Mouse (Mus musculus): ENCODE data around the gene H2afx. TPM values are rescaled to one million over a fixed set of nuclear protein-coding genes. Genes with fewer than 3 reads are reported as not detected.
A peak's percentile ranks its signal among the peaks of the same experiment; 100 is the strongest.
"Not testable (repeated sequence)": the region's sequence is repeated elsewhere in the genome, so short reads cannot be mapped to it uniquely, and the experiment has no call there.

Gene H2afx
- polyA plus RNA-seq, 1 experiment from 2014 or later = 346 TPM

- H3K4me2 ChIP-seq (replicated peaks; ENCODE audit: low read depth, low read length); H3K4me3 ChIP-seq (ENCODE audit: low read depth, low read length); DNase-seq (ENCODE audit: low spot score); H3K27me3 ChIP-seq (ENCODE audit: control insufficient read depth, insufficient read depth, low read length); ATAC-seq (ENCODE audit: low FRiP score); H3K9me3 ChIP-seq (ENCODE audit: control insufficient read depth, low read length); H3K36me3 ChIP-seq (ENCODE audit: control insufficient read depth, insufficient read depth, low read length); H3K27ac ChIP-seq (ENCODE audit: low read depth, low read length); H3K9ac ChIP-seq (ENCODE audit: low read depth, low read length): not testable (repeated sequence)
- WGBS = 79% methylated on average over 4 of the region's 4 CpGs
- peaks cover 11% of the 10 kb centered on the region for H3K4me1 ChIP-seq (replicated peaks; ENCODE audit: control insufficient read depth, insufficient read depth, low read length)
Observed at GRCm38 (mm10) chr9:44323656-44324055, 10.8 kb upstream of the H2afx start.

GRCm38 (mm10) chr9:44324147-44324546 is 10.3 kb upstream of the H2afx start:
- no peak overlapping the region for H3K4me3 ChIP-seq (ENCODE audit: low read depth, low read length)
- 82% methylated on average over 6 of the region's 6 CpGs for WGBS
- no peak overlapping the region for H3K4me2 ChIP-seq (replicated peaks; ENCODE audit: low read depth, low read length)
- ATAC-seq (ENCODE audit: low FRiP score) (no peak), DNase-seq (ENCODE audit: low spot score) (no peak)
- H3K27me3 ChIP-seq (ENCODE audit: control insufficient read depth, insufficient read depth, low read length) = no peaks in the 10 kb centered on the region
- H3K9ac ChIP-seq (ENCODE audit: low read depth, low read length) = no peak overlapping the region
- H3K36me3 ChIP-seq (ENCODE audit: control insufficient read depth, insufficient read depth, low read length) = 0 out of 2 replicates have a peak, but pooled peaks cover 2% of the 10 kb centered on the region
- H3K27ac ChIP-seq (ENCODE audit: low read depth, low read length) = no peak overlapping the region
- H3K4me1 ChIP-seq (replicated peaks; ENCODE audit: control insufficient read depth, insufficient read depth, low read length) = peaks cover 6% of the 10 kb centered on the region
- no peaks in the 10 kb centered on the region for H3K9me3 ChIP-seq (ENCODE audit: control insufficient read depth, low read length)

GRCm38 (mm10) chr9:44325032-44325767 is 9.3 kb upstream of the H2afx start:
- not testable (repeated sequence) for DNase-seq (ENCODE audit: low spot score); H3K4me1 ChIP-seq (replicated peaks; ENCODE audit: control insufficient read depth, insufficient read depth, low read length); H3K27me3 ChIP-seq (ENCODE audit: control insufficient read depth, insufficient read depth, low read length); H3K36me3 ChIP-seq (ENCODE audit: control insufficient read depth, insufficient read depth, low read length); ATAC-seq (ENCODE audit: low FRiP score); H3K9ac ChIP-seq (ENCODE audit: low read depth, low read length); H3K9me3 ChIP-seq (ENCODE audit: control insufficient read depth, low read length); H3K27ac ChIP-seq (ENCODE audit: low read depth, low read length); H3K4me3 ChIP-seq (ENCODE audit: low read depth, low read length)
- H3K4me2 ChIP-seq (replicated peaks; ENCODE audit: low read depth, low read length) = peak overlapping the region; percentile 80
- 73% methylated on average over 5 of the region's 8 CpGs for WGBS

GRCm38 (mm10) chr9:44325768-44326370 is 8.6 kb upstream of the H2afx start, which contains the start of gene Dpagt1:
TSS of gene Dpagt1 (plus strand) at chr9:44326019.
- Histone ChIP-seq H3K9ac (ENCODE audit: low read depth, low read length) (peak within 1 kb of the TSS; percentile 91), H3K4me1 (replicated peaks; ENCODE audit: control insufficient read depth, insufficient read depth, low read length) (peaks cover 2% of the 10 kb centered on the region; the same call in 1 of the 2 replicates), H3K27me3 (ENCODE audit: control insufficient read depth, insufficient read depth, low read length) (no peaks in the 10 kb centered on the region), H3K27ac (ENCODE audit: low read depth, low read length) (peak within 1 kb of the TSS; percentile 88), H3K9me3 (ENCODE audit: control insufficient read depth, low read length) (no peaks in the 10 kb centered on the region), H3K36me3 (ENCODE audit: control insufficient read depth, insufficient read depth, low read length) (0 out of 2 replicates have a peak, but pooled peaks cover 2% of the 10 kb centered on the region), H3K4me2 (replicated peaks; ENCODE audit: low read depth, low read length) (peak within 1 kb of the TSS; percentile 80), H3K4me3 (ENCODE audit: low read depth, low read length) (peak within 1 kb of the TSS; percentile 60)
- 8% methylated on average over 12 of the region's 12 CpGs for WGBS
- DNase-seq (ENCODE audit: low spot score) (no peak), ATAC-seq (ENCODE audit: low FRiP score) (peak; percentile 13; the same call in 1 of the 2 replicates)

GRCm38 (mm10) chr9:44326371-44327063 is 8.0 kb upstream of the H2afx start:
- Histone ChIP-seq H3K4me2 (replicated peaks; ENCODE audit: low read depth, low read length) (peak overlapping the region; percentile 80), H3K27me3 (ENCODE audit: control insufficient read depth, insufficient read depth, low read length) (no peaks in the 10 kb centered on the region), H3K4me1 (replicated peaks; ENCODE audit: control insufficient read depth, insufficient read depth, low read length) (peaks cover 2% of the 10 kb centered on the region; the same call in 1 of the 2 replicates), H3K9ac (ENCODE audit: low read depth, low read length) (peak overlapping the region; percentile 91), H3K4me3 (ENCODE audit: low read depth, low read length) (peak overlapping the region; percentile 60), H3K27ac (ENCODE audit: low read depth, low read length) (peak overlapping the region; percentile 88), H3K36me3 (ENCODE audit: control insufficient read depth, insufficient read depth, low read length) (peaks cover 3% of the 10 kb centered on the region; the same call in 1 of the 2 replicates), H3K9me3 (ENCODE audit: control insufficient read depth, low read length) (no peaks in the 10 kb centered on the region)
- WGBS = under 1% methylated on average over 38 of the region's 38 CpGs
- peak; percentile 81 for DNase-seq (ENCODE audit: low spot score)
- ATAC-seq (ENCODE audit: low FRiP score) = peak; percentile 91

- peak overlapping the region; percentile 60 for H3K4me3 ChIP-seq (ENCODE audit: low read depth, low read length)
- peaks cover 7% of the 10 kb centered on the region for H3K36me3 ChIP-seq (ENCODE audit: control insufficient read depth, insufficient read depth, low read length)
- DNase-seq (ENCODE audit: low spot score) (peak; percentile 60), ATAC-seq (ENCODE audit: low FRiP score) (peak; percentile 67)
- H3K4me2 ChIP-seq (replicated peaks; ENCODE audit: low read depth, low read length) = peak overlapping the region; percentile 80
- no peaks in the 10 kb centered on the region for H3K9me3 ChIP-seq (ENCODE audit: control insufficient read depth, low read length)
- under 1% methylated on average over 22 of the region's 22 CpGs for WGBS
- H3K4me1 ChIP-seq (replicated peaks; ENCODE audit: control insufficient read depth, insufficient read depth, low read length) = peaks cover 2% of the 10 kb centered on the region; the same call in 1 of the 2 replicates
- H3K9ac ChIP-seq (ENCODE audit: low read depth, low read length) = peak overlapping the region; percentile 91
- no peaks in the 10 kb centered on the region for H3K27me3 ChIP-seq (ENCODE audit: control insufficient read depth, insufficient read depth, low read length)
- H3K27ac ChIP-seq (ENCODE audit: low read depth, low read length) = peak overlapping the region; percentile 88
Observed at GRCm38 (mm10) chr9:44327064-44327711, 7.3 kb upstream of the H2afx start.

GRCm38 (mm10) chr9:44327926-44328325 is 6.6 kb upstream of the H2afx start:
- ATAC-seq (ENCODE audit: low FRiP score) = no peak
- no peak overlapping the region for H3K27ac ChIP-seq (ENCODE audit: low read depth, low read length)
- H3K9me3 ChIP-seq (ENCODE audit: control insufficient read depth, low read length) = no peaks in the 10 kb centered on the region
- no peaks in the 10 kb centered on the region for H3K27me3 ChIP-seq (ENCODE audit: control insufficient read depth, insufficient read depth, low read length)
- peak overlapping the region; percentile 80 for H3K4me2 ChIP-seq (replicated peaks; ENCODE audit: low read depth, low read length)
- WGBS = 97% methylated on average over 5 of the region's 5 CpGs
- no peak for DNase-seq (ENCODE audit: low spot score)
- peak overlapping the region; percentile 60 for H3K4me3 ChIP-seq (ENCODE audit: low read depth, low read length)
- H3K9ac ChIP-seq (ENCODE audit: low read depth, low read length) = no peak overlapping the region
- peaks cover 2% of the 10 kb centered on the region; the same call in 1 of the 2 replicates for H3K4me1 ChIP-seq (replicated peaks; ENCODE audit: control insufficient read depth, insufficient read depth, low read length)
- peaks cover 11% of the 10 kb centered on the region for H3K36me3 ChIP-seq (ENCODE audit: control insufficient read depth, insufficient read depth, low read length)

GRCm38 (mm10) chr9:44330736-44331135 is 3.8 kb upstream of the H2afx start:
- no peaks in the 10 kb centered on the region for H3K9me3 ChIP-seq (ENCODE audit: control insufficient read depth, low read length)
- DNase-seq (ENCODE audit: low spot score) = no peak
- H3K27ac ChIP-seq (ENCODE audit: low read depth, low read length) = no peak overlapping the region
- H3K36me3 ChIP-seq (ENCODE audit: control insufficient read depth, insufficient read depth, low read length) = peaks cover 18% of the 10 kb centered on the region
- H3K27me3 ChIP-seq (ENCODE audit: control insufficient read depth, insufficient read depth, low read length) = no peaks in the 10 kb centered on the region
- H3K4me3 ChIP-seq (ENCODE audit: low read depth, low read length) = no peak overlapping the region
- H3K4me2 ChIP-seq (replicated peaks; ENCODE audit: low read depth, low read length) = no peak overlapping the region
- no peak overlapping the region for H3K9ac ChIP-seq (ENCODE audit: low read depth, low read length)
- no peak for ATAC-seq (ENCODE audit: low FRiP score)
- 96% methylated on average over 6 of the region's 6 CpGs for WGBS
- H3K4me1 ChIP-seq (replicated peaks; ENCODE audit: control insufficient read depth, insufficient read depth, low read length) = peaks cover under 1% of the 10 kb centered on the region; the same call in 1 of the 2 replicates

Data from hindbrain, embryonic 11.5 days (tissue).